Mouse (Mus musculus) C2C12 (cell line): Measurements from ENCODE around the gene Tspo2.

Source experiments
- CEBPB ChIP-seq: IDR thresholded peaks from one replicate; pipeline ENCODE4 v1.6.1; 2011; ENCODE audit warnings: low read depth, mild to moderate bottlenecking, control low read depth, moderate library complexity
- CTCF ChIP-seq: IDR thresholded peaks from one replicate; pipeline ENCODE4 v1.5.1; 2011; ENCODE audit not compliant: control insufficient read depth, insufficient read depth, insufficient read length
- MAX ChIP-seq: IDR thresholded peaks from one replicate; pipeline ENCODE4 v1.6.1; 2011; ENCODE audit warnings: mild to moderate bottlenecking, control low read depth
- MYOD1 ChIP-seq: IDR thresholded peaks from one replicate; pipeline ENCODE4 v1.6.1; 2011; ENCODE audit warnings: low read depth; ENCODE audit not compliant: control insufficient read depth, insufficient read length
- USF1 ChIP-seq: IDR thresholded peaks from one replicate; pipeline ENCODE4 v1.6.1; 2011; ENCODE audit warnings: low read depth, mild to moderate bottlenecking, control low read depth, moderate library complexity

- TF ChIP-seq MYOD1 (no peak), CTCF (no peak), USF1 (no peak), MAX (no peak), CEBPB (no peak)
Measured at GRCm38 (mm10) chr17:48433006-48433655, 18.2 kb downstream of the Tspo2 start.
